Mouse (Mus musculus) stomach, postnatal 0 days (tissue): Measurements from ENCODE around the gene Bgn. TPM values are rescaled to one million over a fixed set of nuclear protein-coding genes. Genes with fewer than 3 reads are reported as not detected.

ENCODE experiments used
- ATAC-seq: fragments of 200-750 bp; cut with Nextera tagmentation; 2 replicates; pipeline ENCODE4 v1.8.0; 2017; ENCODE audit not compliant: low FRiP score, low TSS enrichment
- DNase-seq: peaks from one replicate; pipeline ENCODE4 v3.0.0-alpha.2; 2016; ENCODE audit warnings: low spot score
- H3K27ac ChIP-seq: fragments of 300-500 bp; sonication (generic); replicated peaks from 2 replicates; pipeline ENCODE4 v1.5.1; 2014; ENCODE audit warnings: mild to moderate bottlenecking, control low read depth
- H3K27me3 ChIP-seq: fragments of 300-500 bp; sonication (generic); 2 replicates; pipeline ENCODE4 v1.6.1; 2014; ENCODE audit warnings: low read length; ENCODE audit not compliant: control insufficient read depth, insufficient read depth
- H3K36me3 ChIP-seq: fragments of 300-500 bp; sonication (generic); 2 replicates; pipeline ENCODE4 v1.6.1; 2014; ENCODE audit warnings: low read length, mixed read lengths; ENCODE audit not compliant: control insufficient read depth, insufficient read depth
- H3K4me1 ChIP-seq: fragments of 300-500 bp; sonication (generic); replicated peaks from 2 replicates; pipeline ENCODE4 v1.6.1; 2014; ENCODE audit warnings: antibody characterized with exemption; ENCODE audit not compliant: control insufficient read depth, insufficient read depth
- H3K4me2 ChIP-seq: fragments of 300-500 bp; sonication (generic); replicated peaks from 2 replicates; pipeline ENCODE4 v1.6.1; 2014; ENCODE audit warnings: low read depth, mild to moderate bottlenecking, control low read depth, moderate library complexity
- H3K4me3 ChIP-seq: fragments of 300-500 bp; sonication (generic); 2 replicates; pipeline ENCODE4 v1.5.1; 2014; ENCODE audit warnings: low read depth, low read length, control low read depth
- H3K9ac ChIP-seq: fragments of 300-500 bp; sonication (generic); 2 replicates; pipeline ENCODE4 v1.6.1; 2014; ENCODE audit warnings: mild to moderate bottlenecking, low read length, control low read depth, mixed read lengths
- H3K9me3 ChIP-seq: fragments of 300-500 bp; sonication (generic); 2 replicates; pipeline ENCODE4 v1.6.1; 2016; ENCODE audit warnings: low read length; ENCODE audit not compliant: control insufficient read depth
- CTCF ChIP-seq: IDR thresholded peaks from 2 replicates; pipeline ENCODE4 v1.5.1; 2016; ENCODE audit warnings: antibody characterized with exemption, low read depth, mild to moderate bottlenecking, moderate library complexity
- EP300 ChIP-seq: optimal IDR thresholded peaks from 2 replicates; pipeline ENCODE3; 2016; ENCODE audit warnings: antibody characterized with exemption
- WGBS: fragments of 180-500 bp; shearing (Covaris S2); extraction: QIAGEN DNeasy Blood & Tissue Kit; methylation state at CpG from one replicate; pipeline ENCODE4 v1.1.7; 2014; 5-methylcytosine and 5-hydroxymethylcytosine counted together
- polyA plus RNA-seq: library from polyadenylated mRNA; unstranded; fragments of >200 nt; fragmentation: Nextera tagmentation; extraction: Ambion mirVana; gene quantifications from 2 replicates; pipeline ENCODE4 v1.2.1, GENCODE M21; 2015

The Bgn gene
- polyA plus RNA-seq, 1 experiment from 2014 or later, result 88.0 TPM

DNA sequence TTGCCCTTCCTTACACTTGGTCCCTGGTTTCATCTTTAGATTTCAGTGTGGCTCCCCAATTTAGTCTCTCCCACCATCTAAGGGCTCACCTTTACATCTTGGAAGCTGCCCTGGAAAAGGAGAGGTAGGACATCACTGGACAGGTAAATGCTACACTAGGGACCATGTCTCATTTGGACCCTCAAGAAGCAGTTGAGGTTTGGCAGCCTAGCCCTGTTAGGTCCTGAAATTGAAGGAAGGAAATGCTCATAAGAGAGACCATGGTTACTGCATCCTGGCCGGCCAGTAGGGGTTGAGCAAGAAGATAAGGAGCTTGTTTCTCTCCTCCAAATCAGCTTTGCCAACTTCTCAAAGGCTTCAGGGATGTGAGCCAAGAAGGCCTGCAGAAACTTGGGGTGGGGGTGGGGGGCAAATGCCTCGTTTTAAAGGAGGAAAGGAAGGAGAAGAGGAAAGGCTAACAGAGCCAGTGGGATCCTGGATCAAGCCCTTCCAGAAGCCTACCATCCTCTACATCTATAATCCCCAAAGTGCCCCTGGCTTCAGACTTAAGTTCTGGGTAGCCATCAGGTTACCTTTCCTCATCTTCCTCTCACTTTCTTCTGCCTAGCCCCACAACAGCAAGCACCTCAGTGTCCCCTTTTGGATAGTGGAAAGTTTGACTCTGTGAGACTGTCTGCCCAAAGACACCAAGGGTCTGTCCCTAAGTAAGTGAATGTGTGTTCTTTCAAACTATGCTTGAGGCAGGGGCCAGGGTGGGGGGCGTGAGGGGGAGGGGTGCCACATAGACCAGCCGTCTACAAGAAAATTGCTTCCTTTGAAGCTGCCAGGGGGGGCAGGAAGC lies 539 bp upstream of the Bgn start:
- Histone ChIP-seq H3K4me1 (no peaks in the 10 kb centered on the region), H3K9me3 (no peaks in the 10 kb centered on the region), H3K27ac (0 out of 2 replicates have a peak overlapping the region, but pooled peaks have one; percentile 35), H3K9ac (no peak overlapping the region), H3K4me2 (peak overlapping the region; percentile 46), H3K4me3 (no peak overlapping the region), H3K36me3 (no peaks in the 10 kb centered on the region), H3K27me3 (no peaks in the 10 kb centered on the region)
- ATAC-seq (0 out of 2 replicates have a peak, but pooled peaks have one; percentile 2), DNase-seq (no peak)
- 29% methylated on average over 3 of the region's 4 CpGs for WGBS
- no peak for TF ChIP-seq EP300
- TF ChIP-seq CTCF, result no peak

DNA sequence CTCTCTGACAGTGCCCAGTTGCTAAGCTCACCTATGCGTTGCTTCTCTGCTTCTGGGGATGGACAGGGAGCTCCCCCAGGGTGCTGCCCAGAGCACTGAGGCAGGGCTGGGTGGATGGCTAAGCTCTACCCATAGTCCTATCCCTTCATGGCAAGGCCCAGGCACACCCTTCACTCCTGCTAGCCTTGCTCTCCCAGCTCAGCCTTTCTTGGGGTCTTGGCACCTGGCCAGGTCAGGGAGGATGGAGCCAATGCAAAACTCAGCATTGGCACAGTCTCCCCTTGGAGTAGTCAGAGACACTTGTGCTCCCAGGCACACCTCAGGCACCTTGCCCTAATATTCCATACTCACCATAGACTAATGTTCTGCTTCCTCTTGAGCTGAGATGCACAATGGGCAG lies 674 bp downstream of the Bgn start:
- no peak for ATAC-seq
- Histone ChIP-seq H3K9ac (peak overlapping the region; percentile 51), H3K36me3 (no peaks in the 10 kb centered on the region), H3K27ac (peak overlapping the region; percentile 63; the same call in 1 of the 2 replicates), H3K9me3 (no peaks in the 10 kb centered on the region), H3K4me3 (peak overlapping the region; percentile 36), H3K4me2 (peak overlapping the region; percentile 46), H3K4me1 (no peaks in the 10 kb centered on the region), H3K27me3 (no peaks in the 10 kb centered on the region)
- TF ChIP-seq CTCF (no peak), EP300 (no peak)
- no peak for DNase-seq
- 80% methylated on average over 1 of the region's 1 CpGs for WGBS

DNA sequence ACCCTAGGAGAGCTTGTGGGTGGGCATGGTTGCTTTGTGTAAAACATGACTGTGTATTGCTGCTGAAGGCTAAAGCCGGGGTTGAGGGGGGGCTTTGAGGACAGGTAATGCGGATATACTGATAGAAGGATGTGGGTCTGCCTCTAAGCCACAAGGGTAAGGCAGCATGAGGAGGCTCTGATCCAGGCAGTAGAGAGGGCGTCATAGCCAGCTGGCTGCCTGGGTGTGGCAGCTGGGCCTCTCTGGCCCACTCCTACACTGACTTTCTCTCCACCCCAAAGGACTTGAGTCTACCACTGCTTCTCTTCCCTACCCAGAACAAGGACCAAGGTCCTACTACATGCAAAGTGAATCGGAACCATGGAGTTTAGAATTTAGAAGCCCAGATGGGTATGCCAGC lies 1.5 kb downstream of the Bgn start:
- Histone ChIP-seq H3K27me3 (no peaks in the 10 kb centered on the region), H3K9ac (no peak overlapping the region), H3K4me1 (no peaks in the 10 kb centered on the region), H3K9me3 (no peaks in the 10 kb centered on the region), H3K4me3 (peak overlapping the region; percentile 36; the same call in 1 of the 2 replicates), H3K4me2 (peak overlapping the region; percentile 46), H3K27ac (no peak overlapping the region), H3K36me3 (no peaks in the 10 kb centered on the region)
- TF ChIP-seq CTCF (no peak), EP300 (no peak)
- ATAC-seq (no peak), DNase-seq (no peak)
- 80% methylated on average over 4 of the region's 4 CpGs for WGBS

GRCm38 (mm10) chrX:73486920-73487319 lies 3.5 kb downstream of the Bgn start:
- no peak overlapping the region for H3K27ac ChIP-seq
- DNase-seq, result no peak
- no peaks in the 10 kb centered on the region for H3K9me3 ChIP-seq
- no peak for ATAC-seq
- TF ChIP-seq CTCF (no peak), EP300 (no peak)
- no peak overlapping the region for H3K4me3 ChIP-seq
- no peak overlapping the region for H3K4me2 ChIP-seq
- H3K9ac ChIP-seq, result no peak overlapping the region
- WGBS, result 66% methylated on average over 5 of the region's 5 CpGs
- no peaks in the 10 kb centered on the region for H3K4me1 ChIP-seq
- H3K27me3 ChIP-seq, result no peaks in the 10 kb centered on the region
- H3K36me3 ChIP-seq, result no peaks in the 10 kb centered on the region

DNA sequence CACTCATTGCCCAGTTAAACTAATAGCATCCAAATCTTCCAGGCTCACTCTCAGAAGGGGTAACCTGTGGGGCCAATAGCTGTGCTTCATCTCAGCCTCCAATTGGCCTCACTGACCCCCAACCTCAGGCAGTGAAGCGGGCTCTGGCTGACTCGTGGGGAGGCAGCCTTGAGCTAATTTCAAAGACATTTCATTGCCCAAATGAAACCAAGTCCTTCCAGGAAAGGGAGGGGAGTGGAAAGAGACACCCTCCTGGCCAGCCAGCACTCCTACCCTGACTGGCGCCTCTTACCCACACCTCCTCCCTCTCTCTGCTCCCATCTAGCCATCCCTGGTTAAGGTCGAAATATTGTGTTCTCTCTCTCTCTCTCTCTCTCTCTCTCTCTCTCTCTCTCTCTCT lies 6.8 kb downstream of the Bgn start:
- TF ChIP-seq EP300 (no peak), CTCF (no peak)
- WGBS, result 65% methylated on average over 4 of the region's 4 CpGs
- Histone ChIP-seq H3K4me2 (no peak overlapping the region), H3K4me3 (no peak overlapping the region), H3K4me1 (no peaks in the 10 kb centered on the region), H3K36me3 (no peaks in the 10 kb centered on the region), H3K9me3 (no peaks in the 10 kb centered on the region), H3K9ac (no peak overlapping the region), H3K27ac (no peak overlapping the region), H3K27me3 (no peaks in the 10 kb centered on the region)
- ATAC-seq, result no peak
- no peak for DNase-seq

DNA sequence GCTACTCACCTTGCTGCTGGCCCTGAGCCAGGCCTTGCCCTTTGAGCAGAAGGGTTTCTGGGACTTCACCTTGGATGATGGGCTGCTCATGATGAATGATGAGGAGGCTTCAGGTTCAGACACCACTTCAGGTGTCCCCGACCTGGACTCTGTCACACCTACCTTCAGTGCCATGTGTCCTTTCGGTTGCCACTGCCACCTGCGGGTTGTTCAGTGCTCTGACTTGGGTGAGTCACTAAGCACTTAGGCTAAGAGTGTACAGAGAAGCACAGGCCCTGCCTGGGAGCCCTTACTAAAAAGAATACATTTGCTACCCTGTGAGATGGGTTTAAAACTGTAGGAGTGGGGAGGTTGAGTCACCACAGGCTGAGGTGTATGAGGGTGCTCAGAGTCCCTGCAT lies 7.4 kb downstream of the Bgn start:
- 79% methylated on average over 3 of the region's 3 CpGs for WGBS
- ATAC-seq (peak; percentile 59; the same call in 1 of the 2 replicates), DNase-seq (no peak)
- Histone ChIP-seq H3K27me3 (no peaks in the 10 kb centered on the region), H3K36me3 (no peaks in the 10 kb centered on the region), H3K9me3 (no peaks in the 10 kb centered on the region), H3K27ac (no peak overlapping the region), H3K4me1 (no peaks in the 10 kb centered on the region), H3K9ac (no peak overlapping the region), H3K4me2 (no peak overlapping the region), H3K4me3 (no peak overlapping the region)
- TF ChIP-seq EP300, result no peak
- peak; percentile 51 for TF ChIP-seq CTCF
